Mouse (Mus musculus): ENCODE data around the gene Spaca6. TPM values are rescaled to one million over a fixed set of nuclear protein-coding genes. Genes with fewer than 3 reads are reported as not detected.

Gene Spaca6
- total and polyA plus RNA-seq, 3 experiments = 9.2 to 17.8 (median 15.3) TPM

GRCm38 (mm10) chr17:17883840-17884239, 56.9 kb downstream of the Spaca6 start, which contains the start of gene Fpr1:
TSS of gene Fpr1 (minus strand) at chr17:17883940.
- H3K4me1 ChIP-seq (ENCODE audit: control insufficient read depth, insufficient read depth, low read length) = no peaks in the 10 kb centered on the region
- H3K36me3 ChIP-seq (ENCODE audit: control insufficient read depth, insufficient read depth, low read length) = no peaks in the 10 kb centered on the region
- no peak for DNase-seq
- no peaks in the 10 kb centered on the region for H3K79me2 ChIP-seq (replicated peaks; ENCODE audit: control insufficient read depth, insufficient read depth, low read length)
- H3K27me3 ChIP-seq (ENCODE audit: control insufficient read depth, insufficient read depth, low read length) = no peaks in the 10 kb centered on the region
- intact Hi-C loops (cut with DNase I) = no loop called here
- TF ChIP-seq CTCF (IDR thresholded peaks at IDR 0.05) = no peak
- no peak for TF ChIP-seq EP300 (IDR thresholded peaks at IDR 0.05; ENCODE audit: insufficient read depth, low read depth, low read length)
- no peak for TF ChIP-seq POLR2A (IDR thresholded peaks at IDR 0.05; ENCODE audit: insufficient read depth, low read depth, low read length)
- no peak within 1 kb of the TSS for H3K9ac ChIP-seq (ENCODE audit: low read depth, low read length)
- WGBS = 52% methylated on average over 1 of the region's 1 CpGs
- H3K27ac ChIP-seq = no peak within 1 kb of the TSS
- no peak within 1 kb of the TSS for H3K4me3 ChIP-seq

- Histone ChIP-seq H3K4me3 (no peak within 1 kb of the TSS), H3K36me3 (ENCODE audit: control insufficient read depth, insufficient read depth, low read length) (no peaks in the 10 kb centered on the region), H3K9ac (ENCODE audit: low read depth, low read length) (no peak within 1 kb of the TSS), H3K27ac (no peak within 1 kb of the TSS), H3K27me3 (ENCODE audit: control insufficient read depth, insufficient read depth, low read length) (no peaks in the 10 kb centered on the region), H3K79me2 (replicated peaks; ENCODE audit: control insufficient read depth, insufficient read depth, low read length) (no peaks in the 10 kb centered on the region), H3K4me1 (ENCODE audit: control insufficient read depth, insufficient read depth, low read length) (no peaks in the 10 kb centered on the region)
- no peak for TF ChIP-seq CTCF (IDR thresholded peaks at IDR 0.05)
- TF ChIP-seq EP300 (IDR thresholded peaks at IDR 0.05; ENCODE audit: insufficient read depth, low read depth, low read length) = no peak
- no peak for TF ChIP-seq POLR2A (IDR thresholded peaks at IDR 0.05; ENCODE audit: insufficient read depth, low read depth, low read length)
- intact Hi-C loops (cut with DNase I) = no loop called here
- no peak for DNase-seq
- 24% methylated on average over 1 of the region's 1 CpGs for WGBS
Observed at GRCm38 (mm10) chr17:17887774-17888248, 60.9 kb downstream of the Spaca6 start, which contains the start of the genes Fpr2 and Fpr3. TSS of gene Fpr2 (plus strand) at chr17:17887824. TSS of gene Fpr3 (plus strand) at chr17:17887852.

GRCm38 (mm10) chr17:17889732-17890425, 62.9 kb downstream of the Spaca6 start:
- Histone ChIP-seq H3K9ac (ENCODE audit: low read depth, low read length) (no peak overlapping the region), H3K27me3 (ENCODE audit: control insufficient read depth, insufficient read depth, low read length) (no peaks in the 10 kb centered on the region), H3K4me3 (no peak overlapping the region), H3K36me3 (ENCODE audit: control insufficient read depth, insufficient read depth, low read length) (no peaks in the 10 kb centered on the region), H3K27ac (no peak overlapping the region), H3K4me1 (ENCODE audit: control insufficient read depth, insufficient read depth, low read length) (no peaks in the 10 kb centered on the region), H3K79me2 (replicated peaks; ENCODE audit: control insufficient read depth, insufficient read depth, low read length) (no peaks in the 10 kb centered on the region)
- TF ChIP-seq EP300 (IDR thresholded peaks at IDR 0.05; ENCODE audit: insufficient read depth, low read depth, low read length) (no peak), CTCF (IDR thresholded peaks at IDR 0.05) (no peak), POLR2A (IDR thresholded peaks at IDR 0.05; ENCODE audit: insufficient read depth, low read depth, low read length) (no peak)
- intact Hi-C loops (cut with DNase I) = no loop called here
- WGBS = 77% methylated on average over 2 of the region's 2 CpGs
- DNase-seq = no peak

Small RNA genes lying within 50 kb of the gene (microRNA-seq; reads per million reads assigned to microRNA genes)
- gene Gm25927 (0 reads per million in 2 experiments), gene Mir125a (8,203 to 10,012 reads per million in 2 experiments), gene Mir99b (2,725 to 12,517 reads per million in 2 experiments), gene Mirlet7e (0 reads per million in 2 experiments)

Other genes with a start within 250 kb of the Spaca6 start
- gene Lnpep, start 202.1 kb upstream of the Spaca6 start, total RNA-seq (2021) = 100 to 1,000 TPM; 139 to 184 TPM
- 17.5 and 41.0 TPM in 2 replicates for gene Lnpep, start 202.1 kb upstream of the Spaca6 start, polyA plus RNA-seq (2012; rRNA removed)
- gene Vmn2r90, start 123.4 kb upstream of the Spaca6 start, total RNA-seq (2021) = not detected
- gene Vmn2r90, start 123.4 kb upstream of the Spaca6 start, polyA plus RNA-seq (2012; rRNA removed) = not detected in 2 replicates
- under 1 TPM; 0.18 to 0.25 TPM for gene Has1, start 28.0 kb downstream of the Spaca6 start, total RNA-seq (2021)
- gene Has1, start 28.0 kb downstream of the Spaca6 start, polyA plus RNA-seq (2012; rRNA removed) = 0.64 and 0.80 TPM in 2 replicates
- gene Fpr1, start 56.8 kb downstream of the Spaca6 start, total RNA-seq (2021) = not detected
- 0.53 and 0.66 TPM in 2 replicates for gene Fpr1, start 56.8 kb downstream of the Spaca6 start, polyA plus RNA-seq (2012; rRNA removed)
- under 1 TPM in 1 of 2 experiments, not detected in 1; 0.39 TPM for gene Fpr2, start 60.7 kb downstream of the Spaca6 start, total RNA-seq (2021)
- 0.29 and 0.49 TPM in 2 replicates for gene Fpr2, start 60.7 kb downstream of the Spaca6 start, polyA plus RNA-seq (2012; rRNA removed)
- gene Fpr3, start 60.7 kb downstream of the Spaca6 start, total RNA-seq (2021) = not detected
- not detected in 2 replicates for gene Fpr3, start 60.7 kb downstream of the Spaca6 start, polyA plus RNA-seq (2012; rRNA removed)
- gene Fpr-rs4, start 194.6 kb downstream of the Spaca6 start, total RNA-seq (2021) = not detected
- not detected in 2 replicates for gene Fpr-rs4, start 194.6 kb downstream of the Spaca6 start, polyA plus RNA-seq (2012; rRNA removed)
- gene Vmn2r124, start 222.3 kb downstream of the Spaca6 start, total RNA-seq (2021) = not detected
- not detected in 2 replicates for gene Vmn2r124, start 222.3 kb downstream of the Spaca6 start, polyA plus RNA-seq (2012; rRNA removed)

Measured in heart, adult 2 months (tissue).